Mouse (Mus musculus): ENCODE measurements at regions not wholly inside any gene's neighbourhood (a gene's known extent, or its start where the extent isn't known, plus 50 kb on each side); places are given as distances from the start of the nearest gene placed in this dataset.

- TF ChIP-seq CTCF (conservative IDR thresholded peaks at IDR 0.05; ENCODE audit: low read length) (no peak), POU5F1 (IDR thresholded peaks at IDR 0.05; ENCODE audit: borderline replicate concordance, low read length) (no peak), NANOG (IDR thresholded peaks at IDR 0.05; ENCODE audit: borderline replicate concordance, low read length) (no peak)
Measured at GRCm38 (mm10) chr13:35166080-35166479, 139.2 kb upstream of the Eci2 start.
